Mouse (Mus musculus): ENCODE measurements around the gene Scnn1b.

The Scnn1b gene

GRCm38 (mm10) chr7:121913944-121914343 lies 49.1 kb downstream of the Scnn1b start:
- DNase-seq (ENCODE audit: low read depth, low spot score): no peak

- no peak for DNase-seq (ENCODE audit: low read depth, low spot score)
These were observed 59.5 kb downstream of the Scnn1b start for GRCm38 (mm10) chr7:121924361-121924760.

GRCm38 (mm10) chr7:121927882-121928281 lies 63.0 kb downstream of the Scnn1b start:
- no peak for DNase-seq (ENCODE audit: low read depth, low spot score)

GRCm38 (mm10) chr7:121931246-121931645 lies 66.4 kb downstream of the Scnn1b start:
- peak; percentile 86 for DNase-seq (ENCODE audit: low read depth, low spot score)

GRCm38 (mm10) chr7:121933675-121934074 lies 68.8 kb downstream of the Scnn1b start:
- no peak for DNase-seq (ENCODE audit: low read depth, low spot score)

GRCm38 (mm10) chr7:121934346-121934745 lies 69.5 kb downstream of the Scnn1b start:
- DNase-seq (ENCODE audit: low read depth, low spot score): no peak

GRCm38 (mm10) chr7:121935906-121936794 lies 71.3 kb downstream of the Scnn1b start:
- no peak for DNase-seq (ENCODE audit: low read depth, low spot score)

- DNase-seq (ENCODE audit: low read depth, low spot score): peak; percentile 94
These were observed 72.2 kb downstream of the Scnn1b start for GRCm38 (mm10) chr7:121936861-121937630.

- DNase-seq (ENCODE audit: low read depth, low spot score): peak; percentile 61
These were observed 73.5 kb downstream of the Scnn1b start for GRCm38 (mm10) chr7:121938124-121938891.

GRCm38 (mm10) chr7:121939244-121939643 lies 74.4 kb downstream of the Scnn1b start:
- DNase-seq (ENCODE audit: low read depth, low spot score): no peak

GRCm38 (mm10) chr7:121939729-121940128 lies 74.9 kb downstream of the Scnn1b start:
- peak; percentile 97 for DNase-seq (ENCODE audit: low read depth, low spot score)

GRCm38 (mm10) chr7:121941016-121941415 lies 76.2 kb downstream of the Scnn1b start:
- no peak for DNase-seq (ENCODE audit: low read depth, low spot score)

- no peak for DNase-seq (ENCODE audit: low read depth, low spot score)
These were observed 76.8 kb downstream of the Scnn1b start for GRCm38 (mm10) chr7:121941640-121942039.

- DNase-seq (ENCODE audit: low read depth, low spot score): no peak
These were observed 77.5 kb downstream of the Scnn1b start for GRCm38 (mm10) chr7:121942371-121942770.

- DNase-seq (ENCODE audit: low read depth, low spot score): peak; percentile 43
These were observed 81.4 kb downstream of the Scnn1b start for GRCm38 (mm10) chr7:121946196-121946595.

GRCm38 (mm10) chr7:121947513-121947912 lies 82.7 kb downstream of the Scnn1b start:
- DNase-seq (ENCODE audit: low read depth, low spot score): no peak

- DNase-seq (ENCODE audit: low read depth, low spot score): no peak
These were observed 90.2 kb downstream of the Scnn1b start for GRCm38 (mm10) chr7:121954891-121955669.

GRCm38 (mm10) chr7:121955802-121956201 lies 91.0 kb downstream of the Scnn1b start:
- DNase-seq (ENCODE audit: low read depth, low spot score): no peak

GRCm38 (mm10) chr7:121961913-121962570 lies 97.2 kb downstream of the Scnn1b start:
- DNase-seq (ENCODE audit: low read depth, low spot score): no peak

GRCm38 (mm10) chr7:121962571-121962959 lies 97.7 kb downstream of the Scnn1b start:
- no peak for DNase-seq (ENCODE audit: low read depth, low spot score)

Data from brain, adult 2 months (tissue).